Mouse (Mus musculus) stomach, postnatal 0 days (tissue): ENCODE measurements at regions not wholly inside any gene's neighbourhood (a gene's known extent, or its start where the extent isn't known, plus 50 kb on each side); places are given as distances from the start of the nearest gene placed in this dataset.

Experiments used
- ATAC-seq: fragments of 200-750 bp; cut with Nextera tagmentation; 2 replicates; pipeline ENCODE4 v1.8.0; 2017; ENCODE audit not compliant: low FRiP score, low TSS enrichment
- DNase-seq: peaks from one replicate; pipeline ENCODE4 v3.0.0-alpha.2; 2016; ENCODE audit warnings: low spot score
- H3K27ac ChIP-seq: fragments of 300-500 bp; sonication (generic); replicated peaks from 2 replicates; pipeline ENCODE4 v1.5.1; 2014; ENCODE audit warnings: mild to moderate bottlenecking, control low read depth
- H3K27me3 ChIP-seq: fragments of 300-500 bp; sonication (generic); 2 replicates; pipeline ENCODE4 v1.6.1; 2014; ENCODE audit warnings: low read length; ENCODE audit not compliant: control insufficient read depth, insufficient read depth
- H3K36me3 ChIP-seq: fragments of 300-500 bp; sonication (generic); 2 replicates; pipeline ENCODE4 v1.6.1; 2014; ENCODE audit warnings: low read length, mixed read lengths; ENCODE audit not compliant: control insufficient read depth, insufficient read depth
- H3K4me1 ChIP-seq: fragments of 300-500 bp; sonication (generic); replicated peaks from 2 replicates; pipeline ENCODE4 v1.6.1; 2014; ENCODE audit warnings: antibody characterized with exemption; ENCODE audit not compliant: control insufficient read depth, insufficient read depth
- H3K4me2 ChIP-seq: fragments of 300-500 bp; sonication (generic); replicated peaks from 2 replicates; pipeline ENCODE4 v1.6.1; 2014; ENCODE audit warnings: low read depth, mild to moderate bottlenecking, control low read depth, moderate library complexity
- H3K4me3 ChIP-seq: fragments of 300-500 bp; sonication (generic); 2 replicates; pipeline ENCODE4 v1.5.1; 2014; ENCODE audit warnings: low read depth, low read length, control low read depth
- H3K9ac ChIP-seq: fragments of 300-500 bp; sonication (generic); 2 replicates; pipeline ENCODE4 v1.6.1; 2014; ENCODE audit warnings: mild to moderate bottlenecking, low read length, control low read depth, mixed read lengths
- H3K9me3 ChIP-seq: fragments of 300-500 bp; sonication (generic); 2 replicates; pipeline ENCODE4 v1.6.1; 2016; ENCODE audit warnings: low read length; ENCODE audit not compliant: control insufficient read depth
- CTCF ChIP-seq: IDR thresholded peaks from 2 replicates; pipeline ENCODE4 v1.5.1; 2016; ENCODE audit warnings: antibody characterized with exemption, low read depth, mild to moderate bottlenecking, moderate library complexity
- EP300 ChIP-seq: optimal IDR thresholded peaks from 2 replicates; pipeline ENCODE3; 2016; ENCODE audit warnings: antibody characterized with exemption
- WGBS: fragments of 180-500 bp; shearing (Covaris S2); extraction: QIAGEN DNeasy Blood & Tissue Kit; methylation state at CpG from one replicate; pipeline ENCODE4 v1.1.7; 2014; 5-methylcytosine and 5-hydroxymethylcytosine counted together

- 28% methylated on average over 5 of the region's 5 CpGs for WGBS
Measured at GRCm38 (mm10) chr5:127036472-127036871, 205.1 kb upstream of the Tmem132c start.

GRCm38 (mm10) chr5:127057770-127058169 lies 183.8 kb upstream of the Tmem132c start:
- TF ChIP-seq EP300 (no peak), CTCF (peak; percentile 30)
- no peaks in the 10 kb centered on the region for H3K9me3 ChIP-seq
- H3K9ac ChIP-seq: no peak overlapping the region
- H3K4me2 ChIP-seq: no peak overlapping the region
- H3K36me3 ChIP-seq: no peaks in the 10 kb centered on the region
- no peaks in the 10 kb centered on the region for H3K27me3 ChIP-seq
- whole genome bisulfite sequencing: 68% methylated on average over 4 of the region's 4 CpGs
- H3K4me3 ChIP-seq: no peak overlapping the region
- no peaks in the 10 kb centered on the region for H3K4me1 ChIP-seq
- ATAC-seq (no peak), DNase-seq (no peak)
- H3K27ac ChIP-seq: no peak overlapping the region

More at GRCm38 (mm10) chr5:127036472-127036871, 205.1 kb upstream of the Tmem132c start:
- no peaks in the 10 kb centered on the region for H3K36me3 ChIP-seq
- no peak overlapping the region for H3K4me2 ChIP-seq
- DNase-seq (no peak), ATAC-seq (no peak)
- H3K4me1 ChIP-seq: no peaks in the 10 kb centered on the region
- H3K27ac ChIP-seq: no peak overlapping the region
- H3K9ac ChIP-seq: no peak overlapping the region
- no peak overlapping the region for H3K4me3 ChIP-seq
- H3K27me3 ChIP-seq: no peaks in the 10 kb centered on the region
- TF ChIP-seq CTCF (no peak), EP300 (no peak)
- no peaks in the 10 kb centered on the region for H3K9me3 ChIP-seq

GRCm38 (mm10) chr5:127074327-127074726 lies 167.3 kb upstream of the Tmem132c start:
- Histone ChIP-seq H3K9me3 (no peaks in the 10 kb centered on the region), H3K4me2 (no peak overlapping the region), H3K27me3 (no peaks in the 10 kb centered on the region), H3K4me1 (no peaks in the 10 kb centered on the region), H3K9ac (no peak overlapping the region), H3K36me3 (no peaks in the 10 kb centered on the region), H3K4me3 (no peak overlapping the region), H3K27ac (no peak overlapping the region)
- TF ChIP-seq CTCF (no peak), EP300 (no peak)
- no peak for DNase-seq
- 39% methylated on average over 4 of the region's 4 CpGs for WGBS
- no peak for ATAC-seq
